In genomic region chr12:97759116-97759515, GRCm38 (mm10) we compare ENCODE assay signal across 33 mouse cellular contexts.
DNase-seq lines count a peak whose midpoint lies in the region; ATAC-seq and TF ChIP-seq lines count a peak whose summit lies in the region.
"Had no signal": no experiment of that assay in that cellular context is flagged by ENCODE, and none has a peak within 500 bp of the region (broad histone marks: within the 10 kb centered on the region; RNA-seq: fewer than 3 reads in every experiment).

No protein-coding gene starts in this region.

- H3K9ac ChIP-seq in forebrain, embryonic 16.5 days (replicated peaks; ENCODE audit: low read depth, low read length) = no peak overlapping the region
- H3K9ac ChIP-seq: forebrain, embryonic 12.5 days; hindbrain, embryonic 12.5 days; limb, embryonic 15.5 days; liver, embryonic 13.5 days; midbrain, embryonic 13.5 days had no signal

- ATAC-seq in forebrain, embryonic 16.5 days = no peak
- ATAC-seq: intestine, postnatal 0 days; lung, postnatal 0 days; midbrain, embryonic 13.5 days; Patski had no signal

- H3K27ac ChIP-seq in cortical plate, adult 2 months (ENCODE audit: insufficient read depth, low read length) = peak overlapping the region; percentile 59; the same call in 1 of the 2 replicates
- no peak overlapping the region for H3K27ac ChIP-seq in forebrain, embryonic 16.5 days (ENCODE audit: low read length)
- H3K27ac ChIP-seq: forebrain, embryonic 12.5 days; hindbrain, embryonic 12.5 days; limb, embryonic 10.5 days; limb, embryonic 15.5 days; liver, embryonic 13.5 days; midbrain, embryonic 13.5 days had no signal

- H3K27me3 ChIP-seq in forebrain, embryonic 16.5 days (replicated peaks; ENCODE audit: control insufficient read depth, insufficient read depth, low read length) = no peaks in the 10 kb centered on the region
- H3K27me3 ChIP-seq: forebrain, embryonic 12.5 days; hindbrain, embryonic 12.5 days; limb, embryonic 15.5 days; liver, embryonic 13.5 days; megakaryocyte, embryonic 14.5 days; midbrain, embryonic 13.5 days had no signal

- no peaks in the 10 kb centered on the region for H3K4me1 ChIP-seq in cortical plate, adult 2 months (ENCODE audit: control insufficient read depth, insufficient read depth, low read length)
- no peaks in the 10 kb centered on the region for H3K4me1 ChIP-seq in forebrain, embryonic 16.5 days (replicated peaks; ENCODE audit: control insufficient read depth, insufficient read depth, low read length)
- H3K4me1 ChIP-seq: forebrain, embryonic 12.5 days; hindbrain, embryonic 12.5 days; limb, embryonic 10.5 days; limb, embryonic 15.5 days; liver, embryonic 13.5 days; megakaryocyte, embryonic 14.5 days; midbrain, embryonic 13.5 days had no signal

- TF ChIP-seq CTCF in cortical plate, adult 2 months (IDR thresholded peaks at IDR 0.05; ENCODE audit: extremely low read depth, insufficient read depth, low read length) = no peak

- H3K4me3 ChIP-seq in cortical plate, adult 2 months (ENCODE audit: insufficient read depth, low read length) = no peak overlapping the region
- H3K4me3 ChIP-seq in forebrain, embryonic 16.5 days (replicated peaks; ENCODE audit: low read length) = no peak overlapping the region
- H3K4me3 ChIP-seq: erythroblast, embryonic 14.5 days; forebrain, embryonic 12.5 days; hindbrain, embryonic 12.5 days; limb, embryonic 10.5 days; limb, embryonic 15.5 days; liver, embryonic 13.5 days; megakaryocyte, embryonic 14.5 days; midbrain, embryonic 13.5 days had no signal

- DNase-seq in layer of hippocampus, adult 18-20 months (ENCODE audit: low spot score in 2 of 2) = peak; percentile 19 to 71
- DNase-seq in layer of hippocampus, postnatal 10 days (ENCODE audit: low spot score in 2 of 2) = no peak
- DNase-seq in right cerebral cortex, adult 2 months (ENCODE audit: low spot score in 2 of 2) = peak; percentile 14 to 19
- no peak for DNase-seq in right cerebral cortex, adult 18-20 months
- DNase-seq in layer of hippocampus, postnatal 14 days (ENCODE audit: low spot score in 2 of 2) = peak; percentile 9 to 53
- no peak for DNase-seq in thymus, adult 18-20 months
- DNase-seq: adrenal gland, postnatal 10 days; cerebellum, adult 11-12 months; cerebellum, postnatal 10 days; gastrocnemius, postnatal 25 days; heart, adult 11 months; heart, postnatal 36 days; kidney, adult 9 months; kidney, postnatal 10 days; liver, embryonic 13.5 days; lung, adult 18-20 months; lung, postnatal 4 days; spleen, adult 18-20 months; thymus, adult 2 months; thymus, postnatal 4 days had no signal

- 41% methylated on average over 3 of the region's 3 CpGs for WGBS in forebrain, embryonic 16.5 days

- no peaks in the 10 kb centered on the region for H3K36me3 ChIP-seq in forebrain, embryonic 16.5 days (ENCODE audit: control insufficient read depth, insufficient read depth)
- H3K36me3 ChIP-seq: forebrain, embryonic 12.5 days; hindbrain, embryonic 12.5 days; limb, embryonic 10.5 days; limb, embryonic 15.5 days; liver, embryonic 13.5 days; midbrain, embryonic 13.5 days had no signal

- no peaks in the 10 kb centered on the region for H3K9me3 ChIP-seq in forebrain, embryonic 16.5 days (ENCODE audit: control insufficient read depth, low read length)
- H3K9me3 ChIP-seq: forebrain, embryonic 12.5 days; hindbrain, embryonic 12.5 days; limb, embryonic 10.5 days; limb, embryonic 15.5 days; liver, embryonic 13.5 days; midbrain, embryonic 13.5 days had no signal

- TF ChIP-seq POLR2A in cortical plate, adult 2 months (IDR thresholded peaks at IDR 0.05; ENCODE audit: extremely low read depth, insufficient read depth, low read length) = no peak

- H3K4me2 ChIP-seq in forebrain, embryonic 16.5 days (ENCODE audit: low read length) = no peak overlapping the region
- H3K4me2 ChIP-seq: forebrain, embryonic 12.5 days; heart, embryonic 11.5 days; hindbrain, embryonic 12.5 days; limb, embryonic 15.5 days; liver, embryonic 13.5 days; midbrain, embryonic 13.5 days had no signal

Comparison
In these comparisons a context has a peak if more than half of its experiments do, and no peak if none do; other contexts are left out.
1. DNase-seq: peak in layer of hippocampus, adult 18-20 months (2 of 2), right cerebral cortex, adult 2 months (2 of 2) and layer of hippocampus, postnatal 14 days (2 of 2); none in layer of hippocampus, postnatal 10 days (0 of 2), right cerebral cortex, adult 18-20 months (single experiment) and thymus, adult 18-20 months (0 of 2).